Mouse (Mus musculus) liver, embryonic 14.5 days (tissue): Measurements from ENCODE around the gene Cops4.

Source experiments
- CTCF ChIP-seq: IDR thresholded peaks from 2 replicates; pipeline ENCODE4 v1.5.1; 2016; ENCODE audit warnings: antibody characterized with exemption, low read depth, control low read depth
- EP300 ChIP-seq: IDR thresholded peaks from 2 replicates; pipeline ENCODE4 v1.6.1; 2016; ENCODE audit warnings: antibody characterized with exemption, low read depth

- TF ChIP-seq CTCF: no peak
- no peak for TF ChIP-seq EP300
These were observed 7.5 kb downstream of the Cops4 start for GRCm38 (mm10) chr5:100525620-100526019.
